Mouse (Mus musculus) adrenal gland (tissue): ENCODE results near the gene 4930402F06Rik.

Experiments
- intact Hi-C: fragments of 180-260 bp; cut with DNase I; formaldehyde crosslinking; loops from one replicate; pipeline ENCODE4 v1.15.1; 2025
- long read RNA-seq, 2 experiments: library from polyadenylated mRNA; unstranded; transcript quantifications; one replicate each; pipeline ENCODE4 v2.0.0; 2020; ENCODE audit warnings: borderline replicate concordance in 1 of 2; ENCODE audit not compliant: insufficient replicate concordance in 1 of 2

Gene 4930402F06Rik
- long read RNA-seq, experiment 1 = 0 reads
- long read RNA-seq, experiment 2 = 0 reads

DNA sequence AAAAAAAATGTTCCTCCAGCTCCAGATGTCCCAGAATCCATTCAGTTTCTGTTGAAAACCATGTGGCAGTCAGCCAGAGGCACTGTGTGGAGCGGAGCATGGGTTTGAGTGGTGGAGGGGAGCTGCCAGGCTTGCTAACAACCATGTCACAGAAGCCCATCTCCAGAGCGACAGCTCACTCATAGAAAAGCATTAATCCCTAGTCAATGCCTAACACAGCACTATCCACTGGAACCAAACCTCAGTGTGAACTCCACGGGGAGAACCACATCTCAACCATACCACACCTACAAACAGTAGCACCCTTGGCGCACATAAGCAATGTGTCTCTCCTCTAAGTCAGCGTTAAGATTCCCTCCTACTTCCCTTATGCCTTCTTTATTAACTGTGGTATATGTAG is at the start of gene 4930402F06Rik:
4930402F06Rik (minus strand) TSS at position 80 of the 400 bp plus-strand sequence.
- intact Hi-C loops = loop anchor here (2.0 to 5.0 kb wide), 2 partner anchors 40 to 98 kb away; no protein-coding TSS in a partner anchor

- intact Hi-C loops = no loop called here
Observed at GRCm38 (mm10) chr2:35446300-35446699, 49.3 kb upstream of the 4930402F06Rik start.

DNA sequence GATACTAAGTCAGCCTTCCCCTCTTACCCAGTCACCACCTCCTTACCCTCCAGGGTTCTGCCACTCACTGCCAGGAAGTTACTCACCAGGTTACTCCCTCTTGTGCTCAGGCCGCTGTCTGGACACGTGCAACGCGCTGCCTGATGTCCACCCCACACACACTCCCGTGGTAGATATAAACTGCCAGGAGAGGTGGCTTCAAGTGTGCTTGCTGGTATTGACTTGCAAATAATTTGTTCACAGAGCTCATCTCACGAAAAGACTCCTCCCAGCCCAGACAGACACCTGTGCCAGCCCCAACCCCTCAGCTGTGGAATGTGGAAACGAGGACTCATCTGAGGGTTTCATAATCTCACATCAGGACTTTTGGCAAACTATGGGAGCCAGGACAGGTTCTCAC is 48.6 kb upstream of the 4930402F06Rik start:
- intact Hi-C loops = no loop called here

DNA sequence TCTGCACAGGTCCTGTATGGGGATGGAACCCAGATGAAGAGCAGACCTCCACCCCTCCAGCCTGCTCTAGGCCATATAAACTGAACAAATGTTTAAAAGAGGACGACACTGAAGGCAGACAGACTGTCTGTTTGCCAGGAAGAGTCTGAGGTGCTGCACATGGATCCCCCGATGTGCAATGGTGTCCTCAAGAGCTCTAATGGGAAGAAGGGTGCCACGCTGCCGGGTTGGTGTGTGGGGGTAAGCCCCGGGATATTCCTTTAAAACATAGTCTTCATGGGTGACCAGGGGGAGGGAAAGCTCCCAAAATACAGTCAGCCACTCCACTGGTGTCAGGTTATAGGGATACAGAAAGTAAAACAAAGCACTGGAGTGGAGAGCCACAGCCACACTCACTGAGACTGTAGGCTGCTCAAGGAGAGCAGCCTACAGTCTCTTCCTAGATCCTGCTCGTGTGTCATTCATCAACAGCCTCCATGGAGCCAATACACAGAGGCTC is 47.8 kb upstream of the 4930402F06Rik start:
- intact Hi-C loops = no loop called here

DNA sequence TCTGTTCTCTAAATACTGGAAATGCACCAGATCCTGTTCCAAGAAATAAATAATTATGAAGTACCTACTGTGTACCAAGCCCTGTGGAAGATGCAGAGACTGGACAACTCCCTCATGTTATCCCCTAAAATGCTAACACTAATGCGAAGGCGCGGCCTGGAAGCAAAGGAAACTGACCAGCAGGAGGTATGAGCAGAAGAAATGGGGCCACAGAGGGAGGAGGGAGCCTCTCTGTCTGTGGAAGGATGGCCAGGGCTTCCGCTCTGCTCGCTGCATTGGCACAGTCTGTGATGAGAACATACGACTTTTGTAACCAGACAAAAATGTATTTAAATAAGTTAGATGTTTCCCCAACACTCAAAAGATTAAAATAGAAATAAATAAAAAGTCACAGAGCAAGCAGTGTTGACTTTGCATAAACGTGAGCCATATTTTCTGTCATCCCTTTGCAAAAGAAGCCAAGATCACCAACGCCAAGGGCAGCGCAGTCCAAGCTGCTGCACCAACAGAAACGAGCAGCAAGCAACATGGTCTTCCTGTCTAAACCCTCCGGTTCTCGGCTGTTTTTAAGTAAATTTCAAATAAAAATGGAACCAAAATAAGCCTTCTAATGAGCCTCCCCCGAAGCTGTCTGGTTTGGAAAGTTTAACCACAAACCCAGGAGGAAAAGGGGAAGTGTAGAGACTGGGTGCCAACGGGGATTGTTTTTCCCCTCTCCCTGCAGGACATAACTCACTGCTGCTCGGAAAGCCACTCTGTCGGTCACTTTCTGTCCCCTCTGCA is 47.2 kb upstream of the 4930402F06Rik start:
- intact Hi-C loops = no loop called here

DNA sequence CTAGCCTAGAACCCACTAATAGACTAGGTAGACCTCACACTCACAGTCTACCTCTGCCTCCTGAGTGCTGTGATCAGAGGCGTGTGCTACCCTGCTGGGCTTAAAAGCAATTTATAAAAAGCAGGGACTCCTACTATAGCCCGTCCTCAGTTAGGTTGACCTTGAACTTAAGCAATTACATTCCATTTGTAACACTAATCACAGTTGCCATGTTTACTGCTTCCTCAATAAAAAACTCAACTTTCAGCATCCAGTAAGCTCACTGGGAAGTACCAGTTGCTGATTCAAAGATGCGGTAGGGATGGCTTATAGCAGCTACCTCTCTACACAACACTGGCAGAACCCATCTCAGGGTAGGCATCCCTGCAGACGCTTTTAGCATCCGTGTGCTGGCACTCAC is 46.4 kb upstream of the 4930402F06Rik start:
- intact Hi-C loops = no loop called here

GRCm38 (mm10) chr2:35442079-35442478 is 45.1 kb upstream of the 4930402F06Rik start:
- intact Hi-C loops = no loop called here

DNA sequence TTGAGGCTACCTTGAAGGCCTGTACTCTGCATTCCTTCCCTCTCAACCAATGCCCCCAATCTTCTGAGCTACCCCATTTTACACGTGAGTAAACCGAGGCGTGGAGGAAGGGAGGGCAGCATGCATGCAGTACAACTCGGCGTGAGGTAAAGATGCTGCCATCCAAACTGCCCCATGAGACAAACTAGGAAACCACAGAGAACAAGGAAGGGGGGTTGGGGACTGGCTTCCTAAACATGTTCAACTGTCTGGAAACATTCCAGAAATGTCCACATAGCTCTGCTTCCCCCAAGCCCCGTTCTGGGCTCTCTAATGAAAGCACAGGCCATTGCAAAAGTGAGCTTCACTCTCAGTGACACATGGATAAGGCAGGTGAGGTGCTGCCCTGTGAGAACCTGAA is 44.4 kb upstream of the 4930402F06Rik start:
- intact Hi-C loops = no loop called here

GRCm38 (mm10) chr2:35440480-35440879 is 43.5 kb upstream of the 4930402F06Rik start:
- intact Hi-C loops = no loop called here

GRCm38 (mm10) chr2:35437796-35438195 is 40.8 kb upstream of the 4930402F06Rik start:
- intact Hi-C loops = no loop called here

GRCm38 (mm10) chr2:35434576-35435123 is 37.7 kb upstream of the 4930402F06Rik start:
- intact Hi-C loops = no loop called here

DNA sequence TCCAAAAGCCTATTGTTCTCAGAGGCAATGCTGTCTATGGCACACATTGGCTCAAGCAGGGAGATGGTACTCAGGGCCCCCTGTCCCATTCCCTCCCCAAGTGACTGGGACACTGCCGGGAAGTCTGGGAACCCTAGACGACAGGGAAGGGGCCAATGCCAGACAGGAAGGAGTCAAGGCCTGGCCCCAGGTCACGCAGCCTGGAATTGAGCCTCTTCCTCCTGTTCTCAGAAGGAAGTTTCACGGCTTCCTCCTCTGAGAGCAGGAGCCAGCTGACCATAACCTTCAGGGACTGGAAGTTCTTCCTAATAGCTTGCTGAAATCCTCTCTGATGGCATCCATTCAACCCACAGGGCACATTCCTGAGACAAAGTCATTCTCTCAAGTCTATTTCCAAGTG is 36.5 kb upstream of the 4930402F06Rik start:
- intact Hi-C loops = no loop called here

DNA sequence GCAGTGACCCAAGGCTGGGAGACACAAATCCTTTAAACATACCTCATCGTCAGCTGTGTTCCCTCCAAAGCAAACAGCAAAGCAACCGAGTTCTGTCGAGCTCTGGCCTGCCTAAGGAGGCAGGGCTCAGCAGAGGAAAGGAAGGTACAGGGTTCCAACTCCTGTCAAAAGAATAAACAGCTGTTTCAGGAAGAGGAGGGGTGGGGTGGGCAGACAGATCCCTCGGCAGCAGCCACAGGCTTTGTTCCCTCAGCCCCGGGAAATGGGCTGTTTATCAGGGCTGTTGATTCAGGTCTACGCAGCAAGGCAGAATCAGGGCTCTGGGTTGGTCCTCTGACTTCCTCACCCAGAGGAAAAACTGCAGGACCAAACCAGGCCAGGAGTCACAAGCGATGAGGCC is 35.5 kb upstream of the 4930402F06Rik start:
- intact Hi-C loops = no loop called here

DNA sequence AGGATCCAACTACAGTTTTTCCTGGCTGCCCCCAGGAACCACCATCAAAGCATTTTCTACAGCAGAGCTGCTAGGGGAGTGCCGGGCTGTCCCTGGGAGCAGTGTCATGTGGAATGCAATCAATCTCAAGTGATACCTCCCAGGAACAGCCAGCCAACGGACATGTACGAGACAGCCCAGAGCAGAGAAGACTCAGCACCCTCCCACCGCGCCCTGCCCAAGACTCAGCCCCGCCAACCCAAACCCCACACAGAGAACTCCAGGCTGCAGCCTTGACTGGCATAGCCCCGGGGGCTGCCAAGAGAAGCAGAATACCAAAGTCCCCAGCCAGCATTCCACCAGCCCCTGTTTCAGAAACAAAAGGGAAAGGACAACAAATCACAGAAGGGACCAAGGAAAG is 35.0 kb upstream of the 4930402F06Rik start:
- intact Hi-C loops = no loop called here

DNA sequence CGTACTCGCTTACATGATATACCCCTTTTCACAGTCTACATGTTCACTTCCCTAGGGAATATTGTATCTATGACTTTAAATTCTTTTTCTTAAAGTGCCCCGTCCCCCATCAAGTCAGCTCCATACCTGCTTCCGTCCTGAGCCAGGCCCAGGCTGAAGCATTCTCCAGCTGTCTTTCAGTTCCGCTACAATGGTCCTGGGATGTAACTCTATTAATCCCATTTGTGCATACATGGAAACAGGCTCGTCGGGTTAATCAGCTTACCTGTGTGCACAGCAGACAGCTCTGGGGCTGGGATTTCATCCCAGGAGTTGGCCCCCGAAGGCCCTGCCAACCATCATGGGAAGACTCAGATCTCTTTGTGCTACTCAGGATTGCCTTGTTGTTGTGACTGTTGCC is 33.8 kb upstream of the 4930402F06Rik start:
- intact Hi-C loops = no loop called here

DNA sequence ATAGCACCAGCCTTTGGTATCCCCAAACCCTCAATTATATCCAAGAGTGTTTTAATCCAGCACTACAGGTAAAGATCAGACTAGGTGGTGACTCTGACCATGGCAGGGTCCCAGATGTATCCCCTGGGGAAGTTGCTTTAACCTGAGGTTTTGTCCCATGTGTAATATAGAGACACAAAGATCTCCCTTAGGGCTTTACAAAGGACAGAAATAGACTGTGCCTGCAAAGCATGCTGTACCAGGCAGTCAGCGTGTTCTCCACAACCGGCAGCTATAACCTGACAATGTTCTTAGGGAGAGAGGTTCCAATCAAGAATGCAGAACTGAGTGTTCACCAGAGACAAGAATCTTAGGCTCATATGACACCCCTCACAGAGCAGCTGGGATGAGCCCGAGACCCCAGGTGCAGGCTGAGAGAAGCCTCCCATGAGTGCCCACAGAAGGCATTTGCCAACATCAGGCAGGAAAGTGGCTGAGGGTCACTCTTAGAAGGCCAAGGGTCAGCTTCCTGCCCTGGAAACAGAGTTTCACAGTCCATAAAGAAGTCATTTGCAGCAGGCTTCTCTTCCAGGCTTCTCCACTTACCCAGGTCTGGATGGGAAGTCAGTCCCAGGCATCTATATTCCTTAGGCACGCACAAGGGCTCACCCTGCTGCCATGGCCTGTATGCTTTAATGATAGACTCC is 31.8 kb upstream of the 4930402F06Rik start:
- intact Hi-C loops = loop anchor here (10.0 kb wide), 1 partner anchor 46 kb away; no protein-coding TSS in a partner anchor

GRCm38 (mm10) chr2:35427559-35427958 is 30.6 kb upstream of the 4930402F06Rik start:
- intact Hi-C loops = loop anchor here (10.0 kb wide), 1 partner anchor 47 kb away; no protein-coding TSS in a partner anchor

DNA sequence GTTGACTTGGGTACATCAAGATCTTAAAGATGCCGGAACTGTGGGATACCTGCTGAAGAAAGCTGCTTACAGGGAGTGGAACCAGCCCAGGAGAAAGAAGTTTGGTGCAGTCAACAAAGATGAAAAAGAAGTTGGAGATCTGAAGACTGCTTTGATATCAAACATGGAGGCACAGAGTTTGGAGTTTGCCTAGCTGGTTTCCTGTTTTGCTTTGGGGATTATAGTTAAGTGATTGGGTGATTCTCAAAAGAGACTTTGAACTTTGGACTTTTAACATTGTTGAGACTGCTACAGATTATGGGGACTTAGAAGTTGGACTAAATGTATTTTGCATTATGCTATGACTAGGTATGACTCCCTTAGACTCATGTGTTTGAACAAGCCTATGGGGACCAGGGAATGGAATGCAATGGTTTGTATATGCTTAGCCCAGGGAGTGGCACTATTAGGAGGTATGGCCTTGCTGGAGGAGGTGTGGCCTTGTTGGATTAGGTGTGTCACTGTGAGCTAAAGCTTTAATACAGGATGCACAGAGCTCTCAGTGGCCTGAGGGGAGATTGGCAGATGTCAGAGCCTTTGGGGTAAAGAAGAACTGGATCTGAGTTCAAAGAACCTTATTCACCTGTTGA is 26.9 kb upstream of the 4930402F06Rik start:
- intact Hi-C loops = loop anchor here (10.0 kb wide), 1 partner anchor 51 kb away; no protein-coding TSS in a partner anchor

DNA sequence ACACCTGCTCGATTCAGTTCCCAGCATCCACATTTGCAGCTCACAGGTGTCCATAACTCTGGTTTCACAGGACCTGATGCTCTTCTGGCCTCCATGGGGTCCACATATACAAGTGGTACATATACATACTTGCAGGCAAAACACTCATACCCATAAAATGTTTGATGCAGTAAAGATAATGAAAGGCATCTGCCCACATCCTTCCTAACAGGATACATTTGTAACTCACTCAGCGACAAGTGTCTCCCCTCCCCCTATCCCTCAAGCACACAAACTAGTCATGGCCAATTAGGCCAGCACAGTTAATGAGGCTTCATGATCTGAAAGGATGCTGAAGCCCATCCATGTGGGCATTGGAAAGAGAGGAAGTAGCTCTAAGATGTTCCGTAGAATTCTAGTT is 25.4 kb upstream of the 4930402F06Rik start:
- intact Hi-C loops = loop anchor here (10.0 kb wide), 1 partner anchor 52 kb away; no protein-coding TSS in a partner anchor

GRCm38 (mm10) chr2:35420681-35421080 is 23.7 kb upstream of the 4930402F06Rik start:
- intact Hi-C loops = loop anchor here (10.0 kb wide), 1 partner anchor 54 kb away; no protein-coding TSS in a partner anchor

DNA sequence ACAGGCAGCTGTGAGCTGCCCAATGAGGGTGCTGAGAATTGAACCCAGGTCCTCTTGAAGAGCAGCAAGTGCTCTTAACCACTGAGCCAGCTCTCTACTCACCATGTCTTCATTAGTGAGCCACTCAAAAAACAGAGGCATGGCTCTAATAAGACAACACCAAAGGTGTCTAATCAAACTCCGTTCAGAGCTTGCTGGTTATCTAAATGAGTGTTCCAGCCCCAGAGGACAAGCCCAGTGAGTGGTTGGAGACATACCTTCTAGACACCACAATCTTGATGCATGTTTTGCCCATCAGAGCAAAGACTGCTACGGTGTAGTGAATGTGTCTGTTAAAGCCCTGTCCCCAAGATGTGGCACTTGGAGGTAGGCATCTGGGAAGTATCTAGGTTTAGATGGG is 22.7 kb upstream of the 4930402F06Rik start:
- intact Hi-C loops = loop anchor here (10.0 kb wide), 1 partner anchor 55 kb away; no protein-coding TSS in a partner anchor
